Mouse (Mus musculus): ENCODE measurements around the gene Fbxo2. TPM values are rescaled to one million over a fixed set of nuclear protein-coding genes. Genes with fewer than 3 reads are reported as not detected.

The Fbxo2 gene
- polyA plus RNA-seq, 1 experiment from 2014 or later, result 2.8 TPM

DNA sequence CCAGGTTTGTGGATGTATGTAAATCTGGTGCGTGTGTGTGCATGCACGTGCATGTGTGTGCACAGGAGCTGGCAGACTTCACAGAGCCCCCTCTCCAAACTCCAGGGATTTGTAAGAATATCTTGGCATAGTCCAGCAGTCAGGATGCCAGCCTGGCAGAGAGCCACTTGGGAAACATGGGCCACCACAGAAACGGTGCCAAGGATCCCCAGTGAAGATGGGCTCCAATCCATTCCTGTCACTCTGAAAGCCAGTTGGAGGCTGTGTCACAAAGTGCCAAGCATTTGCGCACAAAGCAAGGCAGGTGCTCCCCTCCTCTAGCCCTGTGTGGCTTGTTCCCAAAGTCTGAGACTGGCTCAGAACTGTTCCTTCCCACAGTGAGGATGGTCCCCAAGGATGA lies 39.1 kb upstream of the Fbxo2 start:
- DNase-seq (ENCODE audit: low spot score), result no peak
- Histone ChIP-seq H3K9ac (ENCODE audit: low read length) (no peak overlapping the region), H3K4me2 (ENCODE audit: low read depth) (no peak overlapping the region), H3K27me3 (ENCODE audit: control insufficient read depth, insufficient read depth, low read length) (no peaks in the 10 kb centered on the region), H3K4me3 (ENCODE audit: low read depth, low read length) (no peak overlapping the region), H3K27ac (ENCODE audit: low read depth, low read length) (no peak overlapping the region), H3K4me1 (ENCODE audit: control insufficient read depth, insufficient read depth, low read length) (no peaks in the 10 kb centered on the region; the same call in 1 of the 2 replicates), H3K36me3 (ENCODE audit: control insufficient read depth, insufficient read depth, low read length) (no peaks in the 10 kb centered on the region), H3K9me3 (ENCODE audit: control insufficient read depth, low read length) (no peaks in the 10 kb centered on the region)
- WGBS, result 91% methylated on average over 4 of the region's 4 CpGs
- ATAC-seq (ENCODE audit: insufficient read depth, low FRiP score, low TSS enrichment), result no peak

DNA sequence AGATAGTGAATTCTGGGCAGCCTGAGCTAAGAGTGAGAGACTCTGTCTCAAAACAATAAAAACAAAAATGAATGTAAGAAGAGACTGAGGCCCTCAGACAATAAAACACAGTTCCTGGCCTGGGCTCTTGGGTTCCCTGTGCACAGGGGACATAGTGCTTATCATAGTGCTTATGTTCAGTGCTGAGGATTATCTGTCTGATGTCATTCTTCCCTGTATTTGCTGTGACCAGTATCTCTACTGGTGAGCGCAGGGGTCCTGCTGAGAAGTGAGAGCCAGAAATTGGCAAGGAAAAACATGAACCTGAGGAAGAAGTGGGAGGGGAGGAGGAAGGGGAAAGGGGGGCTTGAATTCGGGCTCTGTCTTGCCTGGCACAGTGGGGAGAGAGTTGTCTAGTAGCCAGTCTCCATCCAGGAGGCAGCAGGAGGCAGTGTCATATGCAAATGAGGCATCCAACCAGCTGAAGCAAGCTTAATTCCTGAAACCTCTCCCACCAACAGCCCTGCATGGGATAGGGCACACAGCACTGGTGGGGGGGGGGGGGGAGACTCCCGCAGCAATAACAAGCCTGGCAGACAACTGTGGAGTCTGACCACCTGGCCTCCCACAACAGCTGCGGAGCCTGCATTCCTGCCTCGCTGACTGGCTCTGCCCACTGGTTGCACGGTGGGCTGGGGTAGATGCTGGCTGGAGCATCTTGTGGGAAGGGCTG lies 38.3 kb upstream of the Fbxo2 start:
- no peak overlapping the region for H3K4me3 ChIP-seq (ENCODE audit: low read depth, low read length)
- no peak overlapping the region for H3K27ac ChIP-seq (ENCODE audit: low read depth, low read length)
- H3K9me3 ChIP-seq (ENCODE audit: control insufficient read depth, low read length), result no peaks in the 10 kb centered on the region
- H3K4me2 ChIP-seq (ENCODE audit: low read depth), result no peak overlapping the region
- ATAC-seq (ENCODE audit: insufficient read depth, low FRiP score, low TSS enrichment), result peak; percentile 88
- H3K4me1 ChIP-seq (ENCODE audit: control insufficient read depth, insufficient read depth, low read length), result no peaks in the 10 kb centered on the region; the same call in 1 of the 2 replicates
- 9% methylated on average over 6 of the region's 6 CpGs for WGBS
- H3K27me3 ChIP-seq (ENCODE audit: control insufficient read depth, insufficient read depth, low read length), result no peaks in the 10 kb centered on the region
- DNase-seq (ENCODE audit: low spot score), result peak; percentile 59
- no peaks in the 10 kb centered on the region for H3K36me3 ChIP-seq (ENCODE audit: control insufficient read depth, insufficient read depth, low read length)
- no peak overlapping the region; the same call in 1 of the 2 replicates for H3K9ac ChIP-seq (ENCODE audit: low read length)

DNA sequence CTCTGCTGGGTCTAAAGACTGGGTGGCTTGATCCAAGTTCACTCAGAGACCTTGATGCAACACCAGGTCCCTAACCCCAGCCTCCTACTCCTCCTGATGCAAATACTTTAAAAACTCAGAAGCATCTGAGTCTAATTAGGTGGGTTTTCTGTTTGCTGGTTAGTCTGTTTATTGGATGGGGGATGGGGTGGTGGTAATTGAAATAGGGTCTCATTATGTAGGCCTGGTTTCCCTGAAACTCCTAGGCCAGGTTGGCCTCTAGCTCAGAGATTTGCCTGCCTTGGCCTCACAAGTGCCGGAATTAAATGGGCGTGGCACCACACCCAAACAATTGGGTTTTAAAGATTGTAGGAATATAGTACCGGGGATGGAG lies 37.7 kb upstream of the Fbxo2 start:
- no peak overlapping the region for H3K4me2 ChIP-seq (ENCODE audit: low read depth)
- H3K9me3 ChIP-seq (ENCODE audit: control insufficient read depth, low read length), result 0 out of 2 replicates have a peak, but pooled peaks cover 2% of the 10 kb centered on the region
- H3K27ac ChIP-seq (ENCODE audit: low read depth, low read length), result no peak overlapping the region
- H3K36me3 ChIP-seq (ENCODE audit: control insufficient read depth, insufficient read depth, low read length), result no peaks in the 10 kb centered on the region
- DNase-seq (ENCODE audit: low spot score) (no peak), ATAC-seq (ENCODE audit: insufficient read depth, low FRiP score, low TSS enrichment) (0 out of 2 replicates have a peak, but pooled peaks have one; percentile 3)
- H3K4me3 ChIP-seq (ENCODE audit: low read depth, low read length), result no peak overlapping the region
- no peak overlapping the region for H3K9ac ChIP-seq (ENCODE audit: low read length)
- no peaks in the 10 kb centered on the region for H3K27me3 ChIP-seq (ENCODE audit: control insufficient read depth, insufficient read depth, low read length)
- H3K4me1 ChIP-seq (ENCODE audit: control insufficient read depth, insufficient read depth, low read length), result no peaks in the 10 kb centered on the region; the same call in 1 of the 2 replicates
- 58% methylated on average over 3 of the region's 3 CpGs for WGBS

DNA sequence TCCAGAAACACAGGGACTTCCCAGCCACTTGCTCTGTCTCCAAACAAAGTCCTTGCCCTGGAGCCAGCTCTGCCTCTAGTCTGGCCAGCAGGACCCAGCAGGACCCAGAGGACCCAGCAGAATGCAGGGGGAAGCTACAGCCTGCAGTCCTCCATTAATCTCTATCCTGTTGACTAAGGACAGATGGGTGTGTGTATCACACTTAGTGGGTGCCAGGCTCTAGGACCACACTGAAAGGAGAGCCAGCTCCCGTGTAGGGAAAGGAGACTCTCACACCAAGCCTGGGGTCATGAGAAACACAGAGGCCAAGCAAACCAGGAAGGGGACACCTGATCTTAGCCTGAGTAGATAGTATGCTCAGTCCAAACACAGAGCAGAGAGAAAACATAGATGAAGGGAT lies 32.2 kb upstream of the Fbxo2 start:
- ATAC-seq (ENCODE audit: insufficient read depth, low FRiP score, low TSS enrichment) (no peak), DNase-seq (ENCODE audit: low spot score) (no peak)
- no peak overlapping the region for H3K27ac ChIP-seq (ENCODE audit: low read depth, low read length)
- peak overlapping the region; percentile 14; the same call in 1 of the 2 replicates for H3K9ac ChIP-seq (ENCODE audit: low read length)
- peak overlapping the region; percentile 92; the same call in 1 of the 2 replicates for H3K4me2 ChIP-seq (ENCODE audit: low read depth)
- 0 out of 2 replicates have a peak, but pooled peaks cover 2% of the 10 kb centered on the region for H3K9me3 ChIP-seq (ENCODE audit: control insufficient read depth, low read length)
- peaks cover 14% of the 10 kb centered on the region for H3K4me1 ChIP-seq (ENCODE audit: control insufficient read depth, insufficient read depth, low read length)
- no peak overlapping the region for H3K4me3 ChIP-seq (ENCODE audit: low read depth, low read length)
- no peaks in the 10 kb centered on the region for H3K36me3 ChIP-seq (ENCODE audit: control insufficient read depth, insufficient read depth, low read length)
- WGBS, result 52% methylated on average over 1 of the region's 1 CpGs
- H3K27me3 ChIP-seq (ENCODE audit: control insufficient read depth, insufficient read depth, low read length), result peaks cover 13% of the 10 kb centered on the region; the same call in 1 of the 2 replicates

DNA sequence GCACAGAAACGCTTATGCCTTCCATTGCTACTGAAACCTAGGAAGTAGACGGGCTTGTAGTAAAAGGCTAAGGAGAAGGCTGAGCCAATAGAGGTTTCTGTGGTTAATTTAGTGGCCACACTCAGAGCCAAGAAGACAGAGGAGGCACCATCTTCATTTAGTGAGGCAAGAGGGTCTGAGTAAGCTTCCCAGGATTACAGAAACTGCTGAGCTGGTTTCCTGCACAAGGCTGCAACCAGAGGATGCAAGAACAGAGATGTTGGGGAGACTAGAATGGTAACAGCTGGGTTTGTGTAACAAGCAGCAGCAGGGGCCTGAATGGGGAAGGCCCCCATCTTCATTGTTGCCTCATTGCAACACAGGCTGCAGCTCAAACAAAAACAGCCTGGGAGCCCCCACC lies 31.7 kb upstream of the Fbxo2 start:
- H3K4me1 ChIP-seq (ENCODE audit: control insufficient read depth, insufficient read depth, low read length), result peaks cover 14% of the 10 kb centered on the region
- H3K4me3 ChIP-seq (ENCODE audit: low read depth, low read length), result peak overlapping the region; percentile 63

DNA sequence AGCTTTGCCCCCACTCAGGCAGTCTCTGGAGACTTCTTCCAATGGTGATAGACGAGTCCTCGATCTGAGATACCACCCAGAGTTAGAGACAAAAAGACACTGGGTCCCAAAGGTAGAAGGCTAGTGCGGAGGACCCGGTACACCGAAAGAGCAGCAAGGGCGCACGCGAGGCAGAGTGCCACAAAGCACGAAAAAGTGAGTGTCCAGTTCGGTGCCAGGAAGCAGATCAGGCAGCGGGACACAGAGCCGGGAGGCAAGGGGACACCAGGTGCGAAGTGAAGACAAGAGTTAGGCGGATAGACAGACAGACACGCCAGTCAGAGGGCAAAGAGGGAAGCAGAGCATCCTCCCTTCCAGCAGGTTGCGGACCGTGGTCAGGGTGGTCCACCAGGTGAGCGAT lies 30.3 kb upstream of the Fbxo2 start, which contains the start of gene Mad2l2:
Gene Mad2l2 (plus strand): TSS at position 252 of the 400 bp plus-strand sequence.
- H3K4me1 ChIP-seq (ENCODE audit: control insufficient read depth, insufficient read depth, low read length), result peaks cover 14% of the 10 kb centered on the region
- H3K4me3 ChIP-seq (ENCODE audit: low read depth, low read length), result peak within 1 kb of the TSS; percentile 63
- peak within 1 kb of the TSS; percentile 92 for H3K4me2 ChIP-seq (ENCODE audit: low read depth)
- H3K9ac ChIP-seq (ENCODE audit: low read length), result peak within 1 kb of the TSS; percentile 98
- ATAC-seq (ENCODE audit: insufficient read depth, low FRiP score, low TSS enrichment) (no peak), DNase-seq (ENCODE audit: low spot score) (no peak)
- peak within 1 kb of the TSS; percentile 99 for H3K27ac ChIP-seq (ENCODE audit: low read depth, low read length)
- 1% methylated on average over 18 of the region's 18 CpGs for WGBS
- no peaks in the 10 kb centered on the region for H3K36me3 ChIP-seq (ENCODE audit: control insufficient read depth, insufficient read depth, low read length)
- 0 out of 2 replicates have a peak, but pooled peaks cover 2% of the 10 kb centered on the region for H3K9me3 ChIP-seq (ENCODE audit: control insufficient read depth, low read length)
- peaks cover 13% of the 10 kb centered on the region; the same call in 1 of the 2 replicates for H3K27me3 ChIP-seq (ENCODE audit: control insufficient read depth, insufficient read depth, low read length)

More for the DNA sequence above, 31.7 kb upstream of the Fbxo2 start:
- H3K27ac ChIP-seq (ENCODE audit: low read depth, low read length), result no peak overlapping the region
- H3K36me3 ChIP-seq (ENCODE audit: control insufficient read depth, insufficient read depth, low read length), result no peaks in the 10 kb centered on the region
- peak overlapping the region; percentile 92 for H3K4me2 ChIP-seq (ENCODE audit: low read depth)
- no peak for ATAC-seq (ENCODE audit: insufficient read depth, low FRiP score, low TSS enrichment)
- 78% methylated on average over 2 of the region's 2 CpGs for WGBS
- no peak for DNase-seq (ENCODE audit: low spot score)
- H3K27me3 ChIP-seq (ENCODE audit: control insufficient read depth, insufficient read depth, low read length), result peaks cover 13% of the 10 kb centered on the region; the same call in 1 of the 2 replicates
- H3K9me3 ChIP-seq (ENCODE audit: control insufficient read depth, low read length), result 0 out of 2 replicates have a peak, but pooled peaks cover 2% of the 10 kb centered on the region
- peak overlapping the region; percentile 98 for H3K9ac ChIP-seq (ENCODE audit: low read length)

DNA sequence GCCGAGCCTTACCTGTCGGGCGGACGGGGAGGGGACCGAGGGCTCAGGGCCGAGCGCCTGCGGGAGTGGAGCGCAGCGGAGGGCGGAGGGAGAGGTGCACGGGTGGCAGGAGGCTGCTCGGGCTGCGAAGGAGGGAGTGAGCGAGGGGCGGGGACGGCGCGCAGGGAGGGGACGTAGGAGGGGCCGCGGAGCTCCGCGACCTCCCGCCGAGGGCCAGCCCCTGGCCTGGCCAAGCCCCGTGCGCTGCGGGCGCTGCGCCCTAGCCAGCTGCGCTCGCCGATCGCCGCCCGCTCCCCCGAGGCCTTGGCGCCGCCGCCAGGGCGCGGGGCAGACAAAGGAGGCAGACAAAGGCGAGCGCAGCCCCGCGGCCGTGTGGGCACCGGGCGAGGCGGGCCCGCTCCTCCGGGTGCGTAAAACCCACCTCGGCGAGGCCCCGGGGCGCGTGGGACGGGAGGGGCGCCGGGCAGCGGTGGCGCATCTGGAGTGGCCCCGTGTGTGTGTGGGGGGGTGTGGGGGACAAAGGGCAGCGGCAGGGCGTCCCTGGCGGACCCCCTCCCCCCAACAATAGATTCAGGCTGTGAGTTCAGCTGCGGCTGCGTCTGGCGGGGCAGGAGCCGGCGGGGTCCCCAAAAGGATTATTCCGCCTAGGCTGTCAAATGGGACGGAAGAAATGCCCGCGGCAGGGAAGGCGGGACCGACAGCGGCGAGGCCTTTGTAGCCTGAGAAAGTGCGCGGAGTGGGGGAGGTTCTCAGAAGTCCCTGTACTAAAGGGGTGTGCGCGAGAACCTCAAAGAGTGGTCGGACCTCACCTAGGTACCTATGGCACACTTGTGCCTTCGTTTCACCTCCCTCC lies 29.6 kb upstream of the Fbxo2 start, which contains the start of gene Draxin:
Gene Draxin (minus strand): TSS at position 138 of the 853 bp plus-strand sequence.
- ATAC-seq (ENCODE audit: insufficient read depth, low FRiP score, low TSS enrichment), result peak; percentile 77

DNA sequence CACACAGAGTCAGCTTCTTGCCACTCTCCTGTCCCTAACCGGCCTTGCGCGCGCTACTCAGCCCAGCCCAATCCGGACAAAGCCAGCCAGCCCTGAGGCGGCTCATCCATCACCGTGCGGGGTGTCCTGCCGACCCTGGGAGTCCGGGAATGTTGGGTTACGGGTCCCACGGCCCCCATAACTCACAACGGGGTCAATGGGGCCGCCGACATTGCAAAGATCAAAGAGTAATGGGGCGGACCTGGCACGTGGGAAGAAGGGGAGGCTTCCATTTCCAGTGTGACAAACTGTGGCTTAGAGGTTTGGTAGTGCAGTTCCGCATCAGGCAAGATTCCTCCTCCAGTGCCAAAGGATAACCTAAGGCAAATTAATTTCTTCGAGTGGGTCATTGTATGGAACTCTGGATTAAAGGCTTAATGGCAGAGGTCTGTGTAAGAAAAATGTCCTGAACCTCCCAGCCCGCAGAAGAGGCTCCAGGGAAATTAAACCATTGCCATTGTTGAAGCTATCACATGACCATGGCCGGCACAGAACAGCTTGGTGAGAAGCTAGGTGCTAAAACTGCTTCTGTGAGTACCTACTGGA lies 28.8 kb upstream of the Fbxo2 start:
- peak overlapping the region; percentile 99 for H3K27ac ChIP-seq (ENCODE audit: low read depth, low read length)
- 0 out of 2 replicates have a peak, but pooled peaks cover 2% of the 10 kb centered on the region for H3K9me3 ChIP-seq (ENCODE audit: control insufficient read depth, low read length)
- H3K9ac ChIP-seq (ENCODE audit: low read length), result peak overlapping the region; percentile 58
- H3K27me3 ChIP-seq (ENCODE audit: control insufficient read depth, insufficient read depth, low read length), result peaks cover 13% of the 10 kb centered on the region; the same call in 1 of the 2 replicates
- H3K36me3 ChIP-seq (ENCODE audit: control insufficient read depth, insufficient read depth, low read length), result no peaks in the 10 kb centered on the region
- H3K4me2 ChIP-seq (ENCODE audit: low read depth), result peak overlapping the region; percentile 92
- WGBS, result under 1% methylated on average over 20 of the region's 21 CpGs
- H3K4me1 ChIP-seq (ENCODE audit: control insufficient read depth, insufficient read depth, low read length), result peaks cover 14% of the 10 kb centered on the region
- DNase-seq (ENCODE audit: low spot score) (peak; percentile 88), ATAC-seq (ENCODE audit: insufficient read depth, low FRiP score, low TSS enrichment) (peak; percentile 84)
- peak overlapping the region; percentile 63 for H3K4me3 ChIP-seq (ENCODE audit: low read depth, low read length)

More for the DNA sequence above, 29.6 kb upstream of the Fbxo2 start, which contains the start of gene Draxin:
- peak within 1 kb of the TSS; percentile 92 for H3K4me2 ChIP-seq (ENCODE audit: low read depth)
- H3K27me3 ChIP-seq (ENCODE audit: control insufficient read depth, insufficient read depth, low read length), result peaks cover 13% of the 10 kb centered on the region; the same call in 1 of the 2 replicates
- H3K27ac ChIP-seq (ENCODE audit: low read depth, low read length), result peak within 1 kb of the TSS; percentile 99
- whole genome bisulfite sequencing, result under 1% methylated on average over 66 of the region's 87 CpGs
- DNase-seq (ENCODE audit: low spot score), result peak; percentile 87
- peaks cover 14% of the 10 kb centered on the region for H3K4me1 ChIP-seq (ENCODE audit: control insufficient read depth, insufficient read depth, low read length)
- peak within 1 kb of the TSS; percentile 98 for H3K9ac ChIP-seq (ENCODE audit: low read length)
- H3K36me3 ChIP-seq (ENCODE audit: control insufficient read depth, insufficient read depth, low read length), result no peaks in the 10 kb centered on the region
- peak within 1 kb of the TSS; percentile 63 for H3K4me3 ChIP-seq (ENCODE audit: low read depth, low read length)
- H3K9me3 ChIP-seq (ENCODE audit: control insufficient read depth, low read length), result 0 out of 2 replicates have a peak, but pooled peaks cover 2% of the 10 kb centered on the region

Measured in neural tube, embryonic 11.5 days (tissue).